In the genomic region with DNA sequence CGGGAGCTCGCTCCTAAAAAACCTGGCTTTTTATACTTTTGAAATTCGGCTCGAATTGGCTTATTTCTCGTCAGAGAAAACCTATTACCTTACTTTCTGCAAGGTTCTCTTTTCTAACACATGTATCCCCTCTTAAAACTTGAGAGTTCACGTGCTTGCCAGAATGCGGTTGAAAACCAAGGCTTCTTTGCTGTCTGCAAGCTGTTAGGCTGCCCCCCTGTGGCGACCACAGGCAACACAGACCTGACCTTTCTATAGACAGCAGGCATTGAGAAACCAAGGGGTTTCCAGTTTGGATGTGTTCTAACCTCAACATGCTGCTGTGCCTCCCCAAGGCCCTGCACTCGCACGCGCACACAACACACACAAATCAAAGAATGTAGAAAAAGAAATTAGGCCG, we compare ENCODE assay signal across 9 mouse cellular contexts. TPM values are rescaled to one million over a fixed set of nuclear protein-coding genes. Genes with fewer than 3 reads are reported as not detected.
A peak's percentile ranks its signal among the peaks of the same experiment; 100 is the strongest.
DNase-seq lines count a peak whose midpoint lies in the region; ATAC-seq and TF ChIP-seq lines count a peak whose summit lies in the region.
"Had no signal": no experiment of that assay in that cellular context is flagged by ENCODE, and none has a peak within 500 bp of the region (broad histone marks: within the 10 kb centered on the region; RNA-seq: fewer than 3 reads in every experiment).

No protein-coding gene starts in this region.

- WGBS in embryonic facial prominence, embryonic 14.5 days, result 19% methylated on average over 12 of the region's 12 CpGs
- 22% methylated on average over 12 of the region's 12 CpGs for WGBS in limb, embryonic 14.5 days
- 28% methylated on average over 12 of the region's 12 CpGs for WGBS in thymus, adult 2 months

- 0 out of 2 replicates have a peak overlapping the region, but pooled peaks have one; percentile 15 for H3K9ac ChIP-seq in embryonic facial prominence, embryonic 14.5 days (ENCODE audit: low read depth, low read length)
- no peak overlapping the region for H3K9ac ChIP-seq in limb, embryonic 14.5 days (ENCODE audit: low read depth, low read length, severe bottlenecking)

- peak overlapping the region; percentile 18; the same call in 1 of the 2 replicates for H3K4me2 ChIP-seq in embryonic facial prominence, embryonic 14.5 days (ENCODE audit: low read depth, low read length)
- H3K4me2 ChIP-seq in limb, embryonic 14.5 days (replicated peaks; ENCODE audit: low read depth, low read length, severe bottlenecking), result no peak overlapping the region

- no peaks in the 10 kb centered on the region for H3K27me3 ChIP-seq in embryonic facial prominence, embryonic 14.5 days (replicated peaks; ENCODE audit: control insufficient read depth, insufficient read depth, low read length)
- no peaks in the 10 kb centered on the region for H3K27me3 ChIP-seq in limb, embryonic 14.5 days (ENCODE audit: control insufficient read depth, insufficient read depth, low read length)
- no peaks in the 10 kb centered on the region for H3K27me3 ChIP-seq in thymus, adult 2 months (ENCODE audit: control insufficient read depth, insufficient read depth, low read length)

- ATAC-seq in embryonic facial prominence, embryonic 14.5 days (ENCODE audit: low read depth), result peak; percentile 23; the same call in 1 of the 2 replicates
- peak; percentile 23; the same call in 1 of the 2 replicates for ATAC-seq in limb, embryonic 14.5 days (ENCODE audit: low FRiP score, low read depth)

- peaks cover 7% of the 10 kb centered on the region; the same call in 1 of the 2 replicates for H3K4me1 ChIP-seq in embryonic facial prominence, embryonic 14.5 days (ENCODE audit: control insufficient read depth, insufficient read depth, low read length)
- H3K4me1 ChIP-seq in limb, embryonic 14.5 days (ENCODE audit: control insufficient read depth, insufficient read depth, low read length), result peaks cover 3% of the 10 kb centered on the region; the same call in 1 of the 2 replicates
- H3K4me1 ChIP-seq in thymus, adult 2 months (replicated peaks; ENCODE audit: control insufficient read depth, insufficient read depth, low read length), result no peaks in the 10 kb centered on the region

- no peak overlapping the region for H3K4me3 ChIP-seq in embryonic facial prominence, embryonic 14.5 days (ENCODE audit: low read depth, low read length)
- no peak overlapping the region for H3K4me3 ChIP-seq in limb, embryonic 14.5 days (replicated peaks; ENCODE audit: low read length)
- H3K4me3 ChIP-seq in thymus, adult 2 months (ENCODE audit: control insufficient read depth, insufficient read depth, low read length), result no peak overlapping the region
- H3K4me3 ChIP-seq: erythroblast, embryonic 14.5 days had no signal

- no peaks in the 10 kb centered on the region for H3K36me3 ChIP-seq in embryonic facial prominence, embryonic 14.5 days (ENCODE audit: control insufficient read depth, insufficient read depth, low read length)
- no peaks in the 10 kb centered on the region for H3K36me3 ChIP-seq in limb, embryonic 14.5 days (ENCODE audit: control insufficient read depth, insufficient read depth, low read length)
- H3K36me3 ChIP-seq in thymus, adult 2 months (ENCODE audit: control insufficient read depth, insufficient read depth, low read length), result no peaks in the 10 kb centered on the region

- no peak for TF ChIP-seq POLR2A in limb, embryonic 14.5 days (IDR thresholded peaks at IDR 0.05; ENCODE audit: borderline replicate concordance, extremely low read depth, insufficient read depth, insufficient read length)
- no peak for TF ChIP-seq POLR2A in thymus, adult 2 months (IDR thresholded peaks at IDR 0.05; ENCODE audit: control insufficient read depth, extremely low read depth, insufficient read depth, low read length, poor library complexity)

- DNase-seq in layer of hippocampus, postnatal 14 days (ENCODE audit: low spot score in 2 of 2), result peak; percentile 29 to 43
- no peak for DNase-seq in layer of hippocampus, postnatal 36 days
- peak; percentile 80 for DNase-seq in adrenal gland, postnatal 10 days
- peak; percentile 82 for DNase-seq in embryonic facial prominence, embryonic 14.5 days (ENCODE audit: low spot score)
- DNase-seq in heart, postnatal 4 days, result peak; percentile 86
- DNase-seq in limb, embryonic 14.5 days (ENCODE audit: low spot score), result peak; percentile 60
- peak; percentile 86 for DNase-seq in naive thymus-derived CD4-positive, alpha-beta T cell, adult 2 months (ENCODE audit: low read depth)
- DNase-seq in thymus, adult 2 months, result peak; percentile 77

- no peaks in the 10 kb centered on the region for H3K9me3 ChIP-seq in embryonic facial prominence, embryonic 14.5 days (ENCODE audit: control insufficient read depth, low read length)
- no peaks in the 10 kb centered on the region for H3K9me3 ChIP-seq in limb, embryonic 14.5 days (ENCODE audit: control insufficient read depth, low read length)

- peak; percentile 70; the same call in 1 of the 2 replicates for TF ChIP-seq CTCF in thymus, adult 2 months (IDR thresholded peaks at IDR 0.05; ENCODE audit: borderline replicate concordance, control insufficient read depth, extremely low read depth, insufficient read depth, low read length, poor library complexity)

- peak overlapping the region; percentile 50 for H3K27ac ChIP-seq in embryonic facial prominence, embryonic 14.5 days (replicated peaks; ENCODE audit: low read depth, low read length)
- 0 out of 2 replicates have a peak overlapping the region, but pooled peaks have one; percentile 3 for H3K27ac ChIP-seq in limb, embryonic 14.5 days (replicated peaks; ENCODE audit: low read depth, low read length)
- H3K27ac ChIP-seq in thymus, adult 2 months (ENCODE audit: control insufficient read depth, insufficient read depth, low read length), result no peak overlapping the region

RNA-seq across cellular contexts. Expression of a gene that starts 6.9 kb away (rescaled TPM):
- total RNA-seq in layer of hippocampus, postnatal 14 days (2021), result 10 to 100 TPM; 16.8 to 17.3 TPM
- total RNA-seq in layer of hippocampus, postnatal 36 days (2021), result 10 to 100 TPM; 15.2 to 15.3 TPM
- total RNA-seq in adrenal gland, postnatal 10 days (2021), result 1 to 10 TPM; 3.2 to 5.1 TPM
- polyA plus RNA-seq in embryonic facial prominence, embryonic 14.5 days (2014; fragmentation: Nextera tagmentation; extraction: Ambion mirVana), result 4.0 and 4.1 TPM in 2 replicates
- total RNA-seq in heart, postnatal 4 days (2021), result 10 to 100 TPM; 20.0 to 20.8 TPM
- 15.7 and 25.5 TPM in 2 replicates for polyA plus RNA-seq in limb, embryonic 14.5 days (2012; rRNA removed)
- 3.7 and 5.0 TPM in 2 replicates for polyA plus RNA-seq in limb, embryonic 14.5 days (2014; fragmentation: Nextera tagmentation; extraction: Ambion mirVana)
- 12.7 and 14.6 TPM in 2 replicates for polyA plus RNA-seq in thymus, adult 2 months (2012; rRNA removed)

RNA-seq across cellular contexts. Expression of a gene that starts 21.8 kb away (rescaled TPM):
- total RNA-seq in layer of hippocampus, postnatal 14 days (2021), result 100 to 1,000 TPM; 124 to 127 TPM
- 100 to 1,000 TPM; 110 to 126 TPM for total RNA-seq in layer of hippocampus, postnatal 36 days (2021)
- total RNA-seq in adrenal gland, postnatal 10 days (2021), result 10 to 100 TPM; 28.7 to 35.7 TPM
- 42.9 and 51.5 TPM in 2 replicates for polyA plus RNA-seq in embryonic facial prominence, embryonic 14.5 days (2014; fragmentation: Nextera tagmentation; extraction: Ambion mirVana)
- total RNA-seq in heart, postnatal 4 days (2021), result 10 to 100 TPM; 33.0 to 36.8 TPM
- polyA plus RNA-seq in limb, embryonic 14.5 days (2012; rRNA removed), result 31.3 and 46.6 TPM in 2 replicates
- 43.7 and 45.2 TPM in 2 replicates for polyA plus RNA-seq in limb, embryonic 14.5 days (2014; fragmentation: Nextera tagmentation; extraction: Ambion mirVana)
- polyA plus RNA-seq in thymus, adult 2 months (2012; rRNA removed), result 23.8 and 25.1 TPM in 2 replicates

RNA-seq across cellular contexts. Expression of a gene that starts 21.9 kb away (rescaled TPM):
- total RNA-seq in layer of hippocampus, postnatal 14 days (2021), result 10 to 100 TPM in 1 of 2 experiments, 1 to 10 TPM in 1; 5.9 to 10.6 TPM
- total RNA-seq in layer of hippocampus, postnatal 36 days (2021), result 1 to 10 TPM; 4.5 to 5.0 TPM
- total RNA-seq in adrenal gland, postnatal 10 days (2021), result 1 to 10 TPM; 1.8 to 2.8 TPM
- 0.51 and 1.7 TPM in 2 replicates for polyA plus RNA-seq in embryonic facial prominence, embryonic 14.5 days (2014; fragmentation: Nextera tagmentation; extraction: Ambion mirVana)
- 1 to 10 TPM; 1.6 to 2.0 TPM for total RNA-seq in heart, postnatal 4 days (2021)
- polyA plus RNA-seq in limb, embryonic 14.5 days (2012; rRNA removed), result 1.3 and 2.5 TPM in 2 replicates
- 0.84 and 1.7 TPM in 2 replicates for polyA plus RNA-seq in limb, embryonic 14.5 days (2014; fragmentation: Nextera tagmentation; extraction: Ambion mirVana)
- 1.1 and 1.4 TPM in 2 replicates for polyA plus RNA-seq in thymus, adult 2 months (2012; rRNA removed)

RNA-seq across cellular contexts. Expression of a gene that starts 24.4 kb away (rescaled TPM):
- 10 to 100 TPM; 10.8 to 12.9 TPM for total RNA-seq in layer of hippocampus, postnatal 14 days (2021)
- total RNA-seq in layer of hippocampus, postnatal 36 days (2021), result 10 to 100 TPM; 20.2 to 20.8 TPM
- 10 to 100 TPM; 22.1 to 25.4 TPM for total RNA-seq in adrenal gland, postnatal 10 days (2021)
- 35.0 and 38.7 TPM in 2 replicates for polyA plus RNA-seq in embryonic facial prominence, embryonic 14.5 days (2014; fragmentation: Nextera tagmentation; extraction: Ambion mirVana)
- 10 to 100 TPM; 16.7 to 18.2 TPM for total RNA-seq in heart, postnatal 4 days (2021)
- polyA plus RNA-seq in limb, embryonic 14.5 days (2012; rRNA removed), result 30.2 TPM in 2 replicates
- polyA plus RNA-seq in limb, embryonic 14.5 days (2014; fragmentation: Nextera tagmentation; extraction: Ambion mirVana), result 38.1 and 38.9 TPM in 2 replicates
- polyA plus RNA-seq in thymus, adult 2 months (2012; rRNA removed), result 54.2 and 61.4 TPM in 2 replicates

RNA-seq across cellular contexts. Expression of a gene that starts 26.7 kb away (rescaled TPM):
- total RNA-seq in layer of hippocampus, postnatal 14 days (2021), result 10 to 100 TPM in 1 of 2 experiments, 1 to 10 TPM in 1; 5.1 to 10.5 TPM
- total RNA-seq in layer of hippocampus, postnatal 36 days (2021), result 1 to 10 TPM; 4.8 to 6.4 TPM
- total RNA-seq in adrenal gland, postnatal 10 days (2021), result under 1 TPM; 0.15 to 0.24 TPM
- 0.07 TPM in 1 of 2 replicates, not detected in the other for polyA plus RNA-seq in embryonic facial prominence, embryonic 14.5 days (2014; fragmentation: Nextera tagmentation; extraction: Ambion mirVana)
- under 1 TPM; 0.57 to 0.68 TPM for total RNA-seq in heart, postnatal 4 days (2021)
- polyA plus RNA-seq in limb, embryonic 14.5 days (2012; rRNA removed), result 0.50 and 0.60 TPM in 2 replicates
- not detected in 2 replicates for polyA plus RNA-seq in limb, embryonic 14.5 days (2014; fragmentation: Nextera tagmentation; extraction: Ambion mirVana)
- 0.57 and 0.59 TPM in 2 replicates for polyA plus RNA-seq in thymus, adult 2 months (2012; rRNA removed)
- polyA plus RNA-seq: erythroblast, embryonic 14.5 days had no signal

Comparison
In these comparisons a context has a peak if more than half of its experiments do, and no peak if none do; other contexts are left out.
1. DNase-seq: peak in layer of hippocampus, postnatal 14 days (2 of 2), adrenal gland, postnatal 10 days (single experiment), embryonic facial prominence, embryonic 14.5 days (single experiment), heart, postnatal 4 days (single experiment), limb, embryonic 14.5 days (single experiment), naive thymus-derived CD4-positive, alpha-beta T cell, adult 2 months (single experiment) and thymus, adult 2 months (single experiment); none in layer of hippocampus, postnatal 36 days (0 of 2).